12 mouse cellular contexts compared by ENCODE assay signal in the genomic region with DNA sequence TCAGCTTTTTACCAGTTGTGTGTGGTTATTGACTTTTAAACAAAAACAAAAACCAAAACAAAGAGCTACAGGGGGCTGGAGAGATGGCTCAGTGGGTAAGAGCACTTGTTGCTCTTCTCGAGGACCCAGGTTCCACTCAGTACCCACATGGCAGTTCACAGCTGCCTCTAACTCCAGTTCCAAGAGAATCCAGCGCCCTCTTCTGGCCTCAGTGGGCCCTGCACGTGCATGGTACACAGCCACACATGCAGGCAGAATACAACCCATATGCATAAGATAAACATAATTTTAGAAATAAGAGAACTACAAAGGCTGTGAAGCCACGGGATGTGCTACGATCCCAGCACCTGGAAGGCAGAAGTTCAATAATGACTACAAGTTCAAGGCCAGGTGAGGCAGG. TPM values are rescaled to one million over a fixed set of nuclear protein-coding genes. Genes with fewer than 3 reads are reported as not detected.
A peak's percentile ranks its signal among the peaks of the same experiment; 100 is the strongest.
DNase-seq lines count a peak whose midpoint lies in the region; ATAC-seq and TF ChIP-seq lines count a peak whose summit lies in the region.
"Had no signal": no experiment of that assay in that cellular context is flagged by ENCODE, and none has a peak within 500 bp of the region (broad histone marks: within the 10 kb centered on the region; RNA-seq: fewer than 3 reads in every experiment).

No protein-coding gene starts in this region.

- H3K4me1 ChIP-seq in kidney, adult 2 months (ENCODE audit: control insufficient read depth, insufficient read depth, low read length): no peaks in the 10 kb centered on the region
- no peaks in the 10 kb centered on the region for H3K4me1 ChIP-seq in kidney, embryonic 14.5 days (ENCODE audit: control insufficient read depth, insufficient read depth, low read length)
- H3K4me1 ChIP-seq in testis, adult 2 months (ENCODE audit: control insufficient read depth, insufficient read depth, low read length): 0 out of 2 replicates have a peak, but pooled peaks cover 2% of the 10 kb centered on the region
- H3K4me1 ChIP-seq: embryonic facial prominence, embryonic 15.5 days had no signal

- no peak for TF ChIP-seq POLR2A in kidney, adult 2 months (IDR thresholded peaks at IDR 0.05; ENCODE audit: low read depth, low read length)
- no peak for TF ChIP-seq POLR2A in testis, adult 2 months (IDR thresholded peaks at IDR 0.05; ENCODE audit: control insufficient read depth, low read depth, low read length)

- H3K36me3 ChIP-seq in kidney, adult 2 months (ENCODE audit: control insufficient read depth, insufficient read depth, low read length): no peaks in the 10 kb centered on the region
- no peaks in the 10 kb centered on the region for H3K36me3 ChIP-seq in kidney, embryonic 14.5 days (ENCODE audit: control insufficient read depth, insufficient read depth, low read length)
- no peaks in the 10 kb centered on the region for H3K36me3 ChIP-seq in testis, adult 2 months (ENCODE audit: control insufficient read depth, insufficient read depth, low read length)
- H3K36me3 ChIP-seq: embryonic facial prominence, embryonic 15.5 days; heart, embryonic 12.5 days had no signal

- no peak overlapping the region for H3K27ac ChIP-seq in kidney, adult 2 months (ENCODE audit: insufficient read depth, low read depth, low read length)
- no peak overlapping the region for H3K27ac ChIP-seq in kidney, embryonic 14.5 days (ENCODE audit: low read depth, low read length)
- H3K27ac ChIP-seq in testis, adult 2 months (ENCODE audit: control insufficient read depth, insufficient read depth, low read depth, low read length): no peak overlapping the region
- H3K27ac ChIP-seq: embryonic facial prominence, embryonic 15.5 days had no signal

- no peaks in the 10 kb centered on the region for H3K9me3 ChIP-seq in kidney, embryonic 14.5 days (ENCODE audit: control insufficient read depth, low read length)
- H3K9me3 ChIP-seq: embryonic facial prominence, embryonic 15.5 days; heart, embryonic 12.5 days had no signal

- peak; percentile 33 for DNase-seq in kidney, adult 2 months
- no peak for DNase-seq in testis, postnatal 10 days (ENCODE audit: low spot score)
- DNase-seq in thymus, postnatal 4 days: peak; percentile 78
- DNase-seq in embryo, embryonic 11 days: no peak
- DNase-seq in urinary bladder, postnatal 36 days (ENCODE audit: low spot score in 2 of 2): no peak
- DNase-seq: cerebellum, postnatal 10 days had no signal

- H3K9ac ChIP-seq in kidney, embryonic 14.5 days (ENCODE audit: low read depth, low read length): no peak overlapping the region
- H3K9ac ChIP-seq: embryonic facial prominence, embryonic 15.5 days; heart, embryonic 12.5 days had no signal

- TF ChIP-seq CTCF in kidney, adult 2 months (conservative IDR thresholded peaks at IDR 0.05; ENCODE audit: insufficient read depth, insufficient read length, low read depth, low read length): peak; percentile 34; the same call in 1 of the 2 replicates
- TF ChIP-seq CTCF in testis, adult 2 months (IDR thresholded peaks at IDR 0.05; ENCODE audit: control insufficient read depth, insufficient read depth, insufficient replicate concordance, low read depth, low read length): peak; percentile 55; the same call in 1 of the 2 replicates

- no peaks in the 10 kb centered on the region for H3K27me3 ChIP-seq in kidney, adult 2 months (replicated peaks; ENCODE audit: control insufficient read depth, insufficient read depth, low read length)
- H3K27me3 ChIP-seq in kidney, embryonic 14.5 days (ENCODE audit: control insufficient read depth, insufficient read depth, low read length): no peaks in the 10 kb centered on the region
- no peaks in the 10 kb centered on the region for H3K27me3 ChIP-seq in testis, adult 2 months (ENCODE audit: control insufficient read depth, insufficient read depth, low read length)
- H3K27me3 ChIP-seq: embryonic facial prominence, embryonic 15.5 days; heart, embryonic 12.5 days had no signal

- no peak for ATAC-seq in kidney, embryonic 14.5 days (ENCODE audit: low FRiP score, low TSS enrichment)
- peak; percentile 30; the same call in 1 of the 2 replicates for ATAC-seq in granulocyte monocyte progenitor cell, adult 5-6 weeks (replicated peaks; ENCODE audit: poor library complexity, severe bottlenecking)
- ATAC-seq: midbrain, embryonic 16.5 days had no signal

- WGBS in kidney, adult 2 months: 76% methylated on average over 5 of the region's 5 CpGs
- 73% methylated on average over 5 of the region's 5 CpGs for WGBS in kidney, embryonic 14.5 days

- no peak overlapping the region for H3K4me3 ChIP-seq in kidney, adult 2 months (ENCODE audit: insufficient read depth, low read depth, low read length)
- no peak overlapping the region for H3K4me3 ChIP-seq in kidney, embryonic 14.5 days (ENCODE audit: low read length)
- no peak overlapping the region for H3K4me3 ChIP-seq in testis, adult 2 months (ENCODE audit: control insufficient read depth, low read depth, low read length)
- H3K4me3 ChIP-seq: embryonic facial prominence, embryonic 15.5 days; heart, embryonic 12.5 days had no signal

- H3K4me2 ChIP-seq in kidney, embryonic 14.5 days (replicated peaks; ENCODE audit: low read depth, low read length): no peak overlapping the region
- H3K4me2 ChIP-seq: embryonic facial prominence, embryonic 15.5 days; heart, embryonic 12.5 days had no signal

RNA-seq across cellular contexts. Expression of a gene that starts 16.3 kb away (rescaled TPM):
- polyA plus RNA-seq in kidney, adult 2 months (2012; rRNA removed): 11.3 and 13.5 TPM in 2 replicates
- 115 and 168 TPM in 2 replicates for polyA plus RNA-seq in kidney, embryonic 14.5 days (2014; fragmentation: Nextera tagmentation; extraction: Ambion mirVana)
- 15.0 and 17.9 TPM in 2 replicates for polyA plus RNA-seq in testis, adult 2 months (2012; rRNA removed)
- total RNA-seq in granulocyte monocyte progenitor cell, adult 5-6 weeks (2014; fragmentation: Nextera tagmentation): 214 and 221 TPM in 2 replicates
- 477 and 505 TPM in 2 replicates for total RNA-seq in granulocyte monocyte progenitor cell, adult 5-6 weeks (2017)

RNA-seq across cellular contexts. Expression of a gene that starts 51.6 kb away (rescaled TPM):
- polyA plus RNA-seq in kidney, adult 2 months (2012; rRNA removed): 0.11 and 0.20 TPM in 2 replicates
- polyA plus RNA-seq in kidney, embryonic 14.5 days (2014; fragmentation: Nextera tagmentation; extraction: Ambion mirVana): 2.9 and 3.8 TPM in 2 replicates
- polyA plus RNA-seq in testis, adult 2 months (2012; rRNA removed): 8.2 and 10.6 TPM in 2 replicates
- 38.8 and 56.1 TPM in 2 replicates for total RNA-seq in granulocyte monocyte progenitor cell, adult 5-6 weeks (2014; fragmentation: Nextera tagmentation)
- total RNA-seq in granulocyte monocyte progenitor cell, adult 5-6 weeks (2017): 25.8 and 26.9 TPM in 2 replicates

Comparison
In these comparisons a context has a peak if more than half of its experiments do, and no peak if none do; other contexts are left out.
1. DNase-seq: peak in kidney, adult 2 months (single experiment) and thymus, postnatal 4 days (single experiment); none in testis, postnatal 10 days (single experiment), embryo, embryonic 11 days (single experiment) and urinary bladder, postnatal 36 days (0 of 2).